Mouse (Mus musculus) Muller cell, postnatal 12 days (primary cell): ENCODE results near the gene Spen.
"Not testable (repeated sequence)": the region's sequence is repeated elsewhere in the genome, so short reads cannot be mapped to it uniquely, and the experiment has no call there.

Experiments
- DNase-seq: peaks from one replicate; pipeline ENCODE4 v3.0.0-alpha.2; 2015; ENCODE audit errors: inconsistent ontology term

The Spen gene

GRCm38 (mm10) chr4:141538408-141539212 lies at the start of gene Spen:
Spen (minus strand) TSS chr4:141538597.
- DNase-seq: peak; percentile 99

GRCm38 (mm10) chr4:141583919-141584318 lies 45.5 kb upstream of the Spen start:
- no peak for DNase-seq

GRCm38 (mm10) chr4:141581051-141581450 lies 42.7 kb upstream of the Spen start:
- DNase-seq: peak; percentile 55

- no peak for DNase-seq
These were observed 40.4 kb upstream of the Spen start for GRCm38 (mm10) chr4:141578833-141579232.

GRCm38 (mm10) chr4:141576877-141577276 lies 38.5 kb upstream of the Spen start:
- no peak for DNase-seq

- DNase-seq: no peak
These were observed 38.0 kb upstream of the Spen start for GRCm38 (mm10) chr4:141576404-141576803.

- DNase-seq: peak; percentile 80
These were observed 36.6 kb upstream of the Spen start for GRCm38 (mm10) chr4:141574789-141575702.

- DNase-seq: peak; percentile 89
These were observed 35.1 kb upstream of the Spen start for GRCm38 (mm10) chr4:141573359-141573966.

GRCm38 (mm10) chr4:141572668-141573358 lies 34.4 kb upstream of the Spen start:
- no peak for DNase-seq

GRCm38 (mm10) chr4:141571934-141572333 lies 33.5 kb upstream of the Spen start:
- DNase-seq: no peak

GRCm38 (mm10) chr4:141571337-141571739 lies 32.9 kb upstream of the Spen start:
- DNase-seq: no peak

- DNase-seq: no peak
These were observed 32.4 kb upstream of the Spen start for GRCm38 (mm10) chr4:141570821-141571220.

GRCm38 (mm10) chr4:141570004-141570403 lies 31.6 kb upstream of the Spen start:
- DNase-seq: peak; percentile 91

GRCm38 (mm10) chr4:141568966-141569365 lies 30.6 kb upstream of the Spen start:
- DNase-seq: no peak

- DNase-seq: not testable (repeated sequence)
These were observed 28.8 kb upstream of the Spen start for GRCm38 (mm10) chr4:141567174-141567573.

- DNase-seq: no peak
These were observed 27.8 kb upstream of the Spen start for GRCm38 (mm10) chr4:141566187-141566586.

GRCm38 (mm10) chr4:141565325-141565724 lies 26.9 kb upstream of the Spen start:
- peak; percentile 87 for DNase-seq

GRCm38 (mm10) chr4:141564660-141565059 lies 26.3 kb upstream of the Spen start:
- DNase-seq: no peak

- DNase-seq: no peak
These were observed 25.8 kb upstream of the Spen start for GRCm38 (mm10) chr4:141564209-141564608.

GRCm38 (mm10) chr4:141562281-141562680 lies 23.9 kb upstream of the Spen start:
- peak; percentile 90 for DNase-seq

- not testable (repeated sequence) for DNase-seq
These were observed 23.0 kb upstream of the Spen start for GRCm38 (mm10) chr4:141561331-141561919.
